Mouse (Mus musculus): ENCODE results near the gene Gm2026.
"Not testable (repeated sequence)": the region's sequence is repeated elsewhere in the genome, so short reads cannot be mapped to it uniquely, and the experiment has no call there.

The Gm2026 gene

GRCm38 (mm10) chr2:175965031-175965430, at the start of gene Gm2026:
Gene Gm2026, plus strand, starts transcription at chr2:175965331.
- in situ Hi-C loops (cut with MboI; ENCODE audit: unreplicated experiment in 2 of 2): not testable (repeated sequence)

DNA sequence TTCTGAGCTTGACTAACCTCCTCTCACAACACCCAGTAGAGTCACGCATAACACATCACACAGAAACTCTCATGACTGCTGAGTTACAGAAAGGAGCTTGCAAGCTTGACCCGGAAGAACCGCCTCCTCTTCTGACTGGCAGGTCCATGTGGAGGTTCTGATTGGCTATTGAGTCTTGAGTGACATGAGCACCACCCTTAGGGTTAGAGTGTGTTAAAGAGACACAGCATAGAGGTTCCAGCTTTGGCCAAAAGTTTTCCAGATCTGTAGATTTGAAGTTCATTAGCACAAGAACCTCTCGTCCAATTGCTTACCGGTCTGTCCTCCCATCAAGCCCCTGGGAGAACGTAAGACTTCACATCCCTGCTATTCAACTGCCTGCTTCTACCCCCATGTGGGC, 34.1 kb upstream of the Gm2026 start, which contains the start of gene Zfp966:
Gene Zfp966 (minus strand): TSS at position 101 of the 400 bp plus-strand sequence.
- in situ Hi-C loops (cut with MboI; ENCODE audit: unreplicated experiment in 2 of 2): not testable (repeated sequence)
